Mouse (Mus musculus) spleen, postnatal 10 days (tissue): Measurements from ENCODE around the gene Rhox3c.
"Not testable (repeated sequence)": the region's sequence is repeated elsewhere in the genome, so short reads cannot be mapped to it uniquely, and the experiment has no call there.

ENCODE experiments used
- DNase-seq, 2 experiments: peaks; one replicate each; pipeline ENCODE4 v3.0.0; 2021 to 2022; ENCODE audit warnings: low spot score in 2 of 2

The Rhox3c gene

GRCm38 (mm10) chrX:37458285-37458684 lies at the start of gene Rhox3c:
Rhox3c (plus strand) TSS chrX:37458585.
- DNase-seq = not testable (repeated sequence)

- not testable (repeated sequence) for DNase-seq
Measured at GRCm38 (mm10) chrX:37411767-37412166, 46.6 kb upstream of the Rhox3c start, which contains the start of gene Rhox2b. Rhox2b (plus strand) TSS chrX:37412067.

- DNase-seq = not testable (repeated sequence)
Measured at GRCm38 (mm10) chrX:37432194-37432593, 26.2 kb upstream of the Rhox3c start, which contains the start of gene Rhox4b. Rhox4b (plus strand) TSS chrX:37432494.

GRCm38 (mm10) chrX:37453380-37453779 lies 5.0 kb upstream of the Rhox3c start, which contains the start of gene Rhox2c:
Rhox2c (plus strand) TSS chrX:37453680.
- DNase-seq = not testable (repeated sequence)

GRCm38 (mm10) chrX:37480037-37480436 lies 21.7 kb downstream of the Rhox3c start, which contains the start of gene Rhox4c:
Rhox4c (plus strand) TSS chrX:37480337.
- not testable (repeated sequence) for DNase-seq

GRCm38 (mm10) chrX:37514059-37514458 lies 55.7 kb downstream of the Rhox3c start, which contains the start of gene Rhox4d:
Rhox4d (plus strand) TSS chrX:37514359.
- not testable (repeated sequence) for DNase-seq
